Mouse (Mus musculus) midbrain, postnatal 0 days (tissue): ENCODE results near the gene Gm9817. TPM values are rescaled to one million over a fixed set of nuclear protein-coding genes. Genes with fewer than 3 reads are reported as not detected.

ENCODE experiments used
- ATAC-seq: fragments of 200-750 bp; cut with Nextera tagmentation; 2 replicates; pipeline ENCODE4 v1.8.0; 2017; ENCODE audit warnings: moderate number of reproducible peaks, mild to moderate bottlenecking, moderate TSS enrichment, moderate library complexity; ENCODE audit not compliant: low FRiP score
- DNase-seq: peaks from one replicate; pipeline ENCODE4 v3.0.0-alpha.2; 2015; ENCODE audit warnings: low spot score
- H3K27ac ChIP-seq: fragments of 300-500 bp; sonication (generic); 2 replicates; pipeline ENCODE4 v1.5.1; 2014; ENCODE audit warnings: low read depth, mild to moderate bottlenecking, low read length, mixed read lengths
- H3K27me3 ChIP-seq: fragments of 300-500 bp; sonication (generic); 2 replicates; pipeline ENCODE4 v1.6.1; 2014; ENCODE audit warnings: low read length, control low read depth, mixed read lengths; ENCODE audit not compliant: insufficient read depth
- H3K36me3 ChIP-seq: fragments of 300-500 bp; sonication (generic); 2 replicates; pipeline ENCODE4 v1.6.1; 2014; ENCODE audit warnings: low read length, control low read depth, mixed read lengths; ENCODE audit not compliant: insufficient read depth
- H3K4me1 ChIP-seq: fragments of 300-500 bp; sonication (generic); 2 replicates; pipeline ENCODE4 v1.6.1; 2014; ENCODE audit warnings: mild to moderate bottlenecking, control low read depth, antibody characterized with exemption, low read length, mixed read lengths; ENCODE audit not compliant: insufficient read depth
- H3K4me2 ChIP-seq: fragments of 300-500 bp; sonication (generic); 2 replicates; pipeline ENCODE4 v1.6.1; 2014; ENCODE audit warnings: low read depth, mild to moderate bottlenecking, low read length, mixed read lengths; ENCODE audit not compliant: poor library complexity, severe bottlenecking
- H3K4me3 ChIP-seq: fragments of 300-500 bp; sonication (generic); 2 replicates; pipeline ENCODE4 v1.5.1; 2014; ENCODE audit warnings: low read depth, mild to moderate bottlenecking, low read length, moderate library complexity
- H3K9ac ChIP-seq: fragments of 300-500 bp; sonication (generic); replicated peaks from 2 replicates; pipeline ENCODE4 v1.6.1; 2014; ENCODE audit warnings: mild to moderate bottlenecking, low read length, moderate library complexity, mixed read lengths; ENCODE audit not compliant: poor library complexity, severe bottlenecking
- H3K9me3 ChIP-seq: fragments of 300-500 bp; sonication (generic); 2 replicates; pipeline ENCODE4 v1.6.1; 2016; ENCODE audit warnings: low read length, control low read depth
- CTCF ChIP-seq: IDR thresholded peaks from 2 replicates; pipeline ENCODE4 v1.5.1; 2016; ENCODE audit warnings: antibody characterized with exemption, mild to moderate bottlenecking
- WGBS: fragments of 180-500 bp; shearing (Covaris S2); extraction: QIAGEN DNeasy Blood & Tissue Kit; methylation state at CpG from one replicate; pipeline ENCODE4 v1.1.7; 2014; 5-methylcytosine and 5-hydroxymethylcytosine counted together
- polyA plus RNA-seq: library from polyadenylated mRNA; unstranded; fragments of >200 nt; fragmentation: Nextera tagmentation; extraction: Ambion mirVana; gene quantifications from 2 replicates; pipeline ENCODE4 v1.2.1, GENCODE M21; 2015
- total RNA-seq: library from RNA; depleted of rRNA; stranded (reverse); fragments of >200 nt; gene quantifications from 2 replicates; pipeline ENCODE4 v1.2.3, GENCODE M21; 2014

Gm9817 gene
- total and polyA plus RNA-seq, 2 experiments from 2014 or later: not detected

- Histone ChIP-seq H3K27ac (no peak overlapping the region), H3K4me3 (no peak overlapping the region), H3K4me1 (no peaks in the 10 kb centered on the region), H3K36me3 (no peaks in the 10 kb centered on the region), H3K9ac (no peak overlapping the region), H3K9me3 (no peaks in the 10 kb centered on the region), H3K27me3 (no peaks in the 10 kb centered on the region), H3K4me2 (no peak overlapping the region)
- 73% methylated on average over 6 of the region's 6 CpGs for WGBS
- no peak for TF ChIP-seq CTCF
- peak; percentile 25 for DNase-seq
- ATAC-seq: no peak
Measured at GRCm38 (mm10) chr13:45070366-45070765, 8.1 kb upstream of the Gm9817 start.

DNA sequence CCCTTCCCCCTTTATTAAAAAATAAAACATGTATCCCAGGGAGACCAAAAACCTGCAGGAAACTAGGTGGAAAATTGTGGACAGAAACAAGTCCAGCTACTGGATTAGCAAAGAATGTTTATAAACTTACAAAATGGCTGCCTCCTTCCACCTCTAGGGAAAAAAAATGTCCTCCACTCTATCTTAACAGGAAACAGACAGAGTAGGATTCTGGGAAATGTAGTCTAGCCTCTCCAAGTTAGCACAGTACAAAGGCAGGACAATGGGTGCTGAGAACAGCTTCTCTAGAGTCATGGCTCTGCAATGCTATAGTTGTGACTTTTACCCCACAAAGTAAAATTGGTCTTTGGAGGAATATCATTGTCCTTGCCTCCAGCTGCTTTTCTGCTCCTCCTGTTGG is 3.5 kb upstream of the Gm9817 start:
- no peaks in the 10 kb centered on the region for H3K36me3 ChIP-seq
- no peaks in the 10 kb centered on the region for H3K9me3 ChIP-seq
- no peaks in the 10 kb centered on the region for H3K27me3 ChIP-seq
- H3K27ac ChIP-seq: no peak overlapping the region
- H3K4me2 ChIP-seq: no peak overlapping the region
- ATAC-seq (no peak), DNase-seq (peak; percentile 39)
- no peak overlapping the region for H3K4me3 ChIP-seq
- H3K9ac ChIP-seq: no peak overlapping the region
- TF ChIP-seq CTCF: no peak
- H3K4me1 ChIP-seq: no peaks in the 10 kb centered on the region

- 97% methylated on average over 2 of the region's 2 CpGs for WGBS
- no peaks in the 10 kb centered on the region for H3K9me3 ChIP-seq
- no peak for ATAC-seq
Measured at GRCm38 (mm10) chr13:45075715-45076114, 2.8 kb upstream of the Gm9817 start.

DNA sequence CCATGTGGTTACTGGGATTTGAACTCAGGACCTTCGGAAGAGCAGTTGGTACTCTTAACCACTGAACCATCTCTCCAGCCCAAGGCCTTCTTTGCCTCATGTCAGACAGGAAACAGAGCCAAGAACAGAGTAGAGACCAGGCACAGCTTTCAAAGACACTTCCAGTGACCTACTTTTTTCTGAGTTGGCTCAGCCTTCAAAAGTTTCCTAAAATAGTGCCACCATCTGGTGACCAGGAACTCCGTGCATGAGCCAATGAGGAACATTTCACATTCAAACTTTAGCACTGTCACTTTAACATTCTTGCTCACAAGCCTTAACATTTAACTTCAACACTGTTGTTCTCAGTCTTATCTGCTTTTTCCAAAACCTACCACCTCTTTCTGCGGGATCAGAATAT is 2.3 kb downstream of the Gm9817 start:
- no peak for DNase-seq
- 95% methylated on average over 3 of the region's 3 CpGs for WGBS
- no peak for TF ChIP-seq CTCF

More at GRCm38 (mm10) chr13:45075715-45076114, 2.8 kb upstream of the Gm9817 start:
- no peak overlapping the region for H3K4me3 ChIP-seq
- no peaks in the 10 kb centered on the region for H3K27me3 ChIP-seq
- no peak overlapping the region for H3K4me2 ChIP-seq
- H3K4me1 ChIP-seq: no peaks in the 10 kb centered on the region
- DNase-seq: no peak
- no peak overlapping the region for H3K27ac ChIP-seq
- no peak overlapping the region for H3K9ac ChIP-seq
- no peak for TF ChIP-seq CTCF
- no peaks in the 10 kb centered on the region for H3K36me3 ChIP-seq

DNA sequence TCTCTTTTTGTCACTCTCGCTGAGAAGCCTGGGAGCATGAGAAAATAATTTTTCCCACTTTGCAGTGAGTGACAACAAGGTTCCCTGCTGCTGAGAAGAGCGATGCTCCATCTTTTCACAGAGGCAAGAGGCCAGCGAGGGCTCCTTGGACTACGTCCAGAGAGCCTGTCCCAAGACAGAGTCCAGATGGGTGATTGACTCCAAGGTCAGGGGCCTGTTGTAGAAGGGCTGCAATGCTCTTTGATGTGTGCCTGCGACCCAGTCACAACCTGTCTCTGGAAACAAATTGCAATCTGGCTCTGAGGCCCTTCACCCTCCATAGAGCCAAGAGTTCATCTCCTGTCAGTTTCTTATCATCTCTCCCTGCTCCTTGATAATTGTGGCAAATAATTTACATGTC is 5.2 kb downstream of the Gm9817 start:
- ATAC-seq (no peak), DNase-seq (peak; percentile 73)
- Histone ChIP-seq H3K27me3 (no peaks in the 10 kb centered on the region), H3K9ac (no peak overlapping the region), H3K36me3 (no peaks in the 10 kb centered on the region), H3K27ac (no peak overlapping the region), H3K9me3 (no peaks in the 10 kb centered on the region), H3K4me3 (no peak overlapping the region), H3K4me2 (no peak overlapping the region), H3K4me1 (no peaks in the 10 kb centered on the region)
- TF ChIP-seq CTCF: no peak
- WGBS: 42% methylated on average over 5 of the region's 5 CpGs

More for the DNA sequence above, 2.3 kb downstream of the Gm9817 start:
- Histone ChIP-seq H3K4me2 (no peak overlapping the region), H3K9me3 (no peaks in the 10 kb centered on the region), H3K4me3 (no peak overlapping the region), H3K9ac (no peak overlapping the region), H3K27ac (no peak overlapping the region), H3K36me3 (no peaks in the 10 kb centered on the region), H3K27me3 (no peaks in the 10 kb centered on the region), H3K4me1 (no peaks in the 10 kb centered on the region)
- ATAC-seq: no peak

DNA sequence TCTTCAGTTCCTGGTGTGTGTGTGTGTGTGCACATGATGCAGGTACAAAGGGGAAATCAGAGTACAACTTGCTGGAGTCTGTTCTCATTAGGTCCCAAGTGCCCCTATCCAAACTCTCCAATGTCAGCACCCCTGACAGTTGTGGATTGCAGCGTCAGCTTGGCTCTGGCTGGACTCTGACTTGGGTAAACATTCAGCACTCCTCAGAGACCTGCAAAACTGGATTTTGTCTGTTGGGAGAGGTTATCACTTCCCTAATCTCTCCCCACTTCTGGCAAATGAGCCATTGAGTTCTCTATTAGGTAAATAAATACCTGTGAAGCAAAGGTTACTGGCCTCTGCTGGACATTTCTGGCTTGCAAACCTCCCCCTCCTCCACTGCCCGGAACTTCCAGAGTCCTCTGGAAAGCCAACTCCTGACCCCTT is 10.3 kb downstream of the Gm9817 start:
- H3K4me1 ChIP-seq: no peaks in the 10 kb centered on the region
- DNase-seq (no peak), ATAC-seq (no peak)
- H3K27me3 ChIP-seq: no peaks in the 10 kb centered on the region
- WGBS: 67% methylated on average over 2 of the region's 2 CpGs
- no peak for TF ChIP-seq CTCF
- H3K27ac ChIP-seq: no peak overlapping the region
- H3K4me2 ChIP-seq: no peak overlapping the region
- no peaks in the 10 kb centered on the region for H3K9me3 ChIP-seq
- H3K4me3 ChIP-seq: no peak overlapping the region
- no peak overlapping the region for H3K9ac ChIP-seq
- no peaks in the 10 kb centered on the region for H3K36me3 ChIP-seq
